Mouse (Mus musculus): ENCODE measurements around the gene Scn2a.
"Not testable (repeated sequence)": the region's sequence is repeated elsewhere in the genome, so short reads cannot be mapped to it uniquely, and the experiment has no call there.

Scn2a gene

DNA sequence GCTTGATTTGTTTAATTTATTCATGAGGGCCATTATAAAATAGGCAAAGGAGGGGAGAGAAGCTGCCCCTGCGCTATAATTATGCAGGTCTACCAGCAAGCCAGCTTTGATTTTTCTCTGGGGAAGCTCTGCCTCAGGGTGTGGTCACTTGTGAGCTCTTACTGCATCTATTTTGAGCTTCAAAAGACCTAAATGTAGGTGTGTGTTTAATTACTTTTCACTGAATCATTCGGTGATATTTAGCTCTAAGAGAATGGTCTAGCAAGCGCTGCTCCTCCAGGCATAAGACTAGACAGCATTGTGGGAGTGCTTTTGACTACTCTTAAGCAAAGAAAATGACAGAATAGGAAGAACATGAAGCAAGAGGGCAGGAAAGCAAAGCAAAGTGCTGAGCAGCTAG lies 80.6 kb downstream of the Scn2a start:
- DNase-seq = no peak

DNA sequence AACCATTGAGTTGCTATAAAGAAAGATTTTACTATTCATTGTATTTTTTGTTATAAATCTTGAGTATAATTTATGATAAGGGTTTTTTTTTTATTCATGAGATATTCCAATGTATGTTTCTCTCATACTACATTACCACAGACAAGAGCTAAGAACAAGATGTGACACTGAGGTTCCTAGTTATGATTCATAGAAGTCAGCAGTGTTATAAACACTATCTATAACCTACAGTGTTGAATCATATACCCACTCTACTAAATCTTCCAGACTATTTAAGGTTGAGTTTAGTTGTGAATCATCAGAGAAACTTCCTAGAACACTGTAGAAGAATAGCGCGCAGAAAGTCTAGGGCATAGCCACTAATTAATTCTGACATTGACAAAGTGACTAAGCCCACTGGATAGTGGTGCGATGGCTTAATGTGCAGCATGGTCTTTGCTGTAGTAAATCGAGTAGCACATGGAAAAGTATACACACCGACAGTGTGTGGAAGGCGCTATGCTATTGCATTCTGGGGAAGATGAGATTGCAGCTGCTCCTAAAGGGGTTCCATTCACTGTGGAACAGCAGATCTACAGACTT lies 101.7 kb downstream of the Scn2a start:
- no peak for DNase-seq

DNA sequence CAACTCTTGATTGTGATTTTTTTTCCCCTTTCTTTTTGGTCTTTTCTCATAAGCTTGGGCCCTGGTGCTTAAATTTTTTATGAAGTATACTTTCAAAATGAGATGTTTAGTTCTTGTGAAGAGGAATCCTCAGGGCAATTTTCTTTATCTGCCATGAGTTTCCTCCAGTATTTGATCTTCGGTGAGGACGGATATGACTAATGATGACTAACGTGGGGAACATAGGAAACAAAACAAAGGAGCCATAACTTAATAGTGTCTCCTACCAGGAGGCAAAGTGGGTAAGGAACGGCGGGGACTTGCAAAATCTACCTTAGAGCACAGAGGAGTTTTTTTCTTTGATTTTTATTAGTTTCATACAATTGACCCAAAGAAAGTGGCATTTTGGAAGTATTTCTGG lies 124.8 kb downstream of the Scn2a start:
- DNase-seq = no peak

DNA sequence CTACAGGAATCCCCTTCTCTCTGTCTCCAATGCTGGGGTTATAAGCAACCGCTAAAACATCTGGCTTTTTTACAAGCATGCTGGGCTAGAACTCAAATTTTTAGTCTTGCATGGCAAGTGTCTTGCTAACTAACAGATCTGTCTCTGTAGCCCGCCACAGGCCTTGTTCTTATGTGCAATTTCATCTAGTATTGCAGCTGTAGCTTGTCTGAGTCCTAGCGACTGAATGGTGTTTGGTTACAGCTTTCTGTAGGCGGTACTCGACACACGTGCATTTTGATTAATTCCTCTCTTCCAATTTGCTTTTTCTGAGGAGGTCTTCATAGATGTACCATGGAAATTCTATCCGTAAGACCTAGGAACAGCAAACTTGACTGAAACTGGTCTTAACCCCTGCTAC lies 161.9 kb downstream of the Scn2a start:
- DNase-seq = no peak

DNA sequence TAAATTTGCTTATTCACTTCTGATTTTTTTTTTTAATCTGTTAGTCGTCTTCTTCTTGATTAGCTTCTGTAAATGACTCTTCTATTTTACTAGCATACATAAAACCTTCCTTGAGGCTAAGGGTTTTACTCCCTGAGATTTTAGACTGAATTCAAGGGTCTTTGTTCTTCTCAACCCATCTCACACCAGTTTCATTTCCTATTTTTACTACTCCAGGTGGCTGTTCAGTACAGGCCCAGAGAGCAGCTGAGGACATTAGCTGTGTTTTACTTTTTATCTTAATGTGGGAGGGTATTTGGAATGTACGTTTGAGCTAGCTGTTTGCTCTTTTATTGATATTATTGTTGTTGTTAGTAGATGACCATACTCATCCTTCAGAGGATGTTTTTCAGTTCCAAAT lies 162.8 kb downstream of the Scn2a start:
- DNase-seq = no peak

DNA sequence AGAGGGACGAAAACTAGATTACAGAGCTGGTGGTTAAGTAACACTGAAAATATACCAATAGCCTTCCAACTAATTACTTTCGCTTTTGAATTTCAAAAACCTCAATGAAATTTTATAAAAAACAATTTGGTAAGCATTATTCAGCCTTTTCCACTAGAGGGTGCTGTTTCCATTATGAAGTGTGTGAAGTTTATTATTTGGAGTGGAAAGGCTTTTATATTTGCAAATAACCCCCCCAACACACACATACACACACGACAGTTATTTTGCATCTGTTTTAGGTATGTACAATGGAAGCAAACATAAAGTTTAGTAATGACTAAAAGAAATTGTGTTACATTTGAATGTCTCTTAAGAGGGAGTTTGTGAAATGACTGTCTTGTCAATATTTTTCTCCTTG lies 171.9 kb downstream of the Scn2a start:
- no peak for DNase-seq

DNA sequence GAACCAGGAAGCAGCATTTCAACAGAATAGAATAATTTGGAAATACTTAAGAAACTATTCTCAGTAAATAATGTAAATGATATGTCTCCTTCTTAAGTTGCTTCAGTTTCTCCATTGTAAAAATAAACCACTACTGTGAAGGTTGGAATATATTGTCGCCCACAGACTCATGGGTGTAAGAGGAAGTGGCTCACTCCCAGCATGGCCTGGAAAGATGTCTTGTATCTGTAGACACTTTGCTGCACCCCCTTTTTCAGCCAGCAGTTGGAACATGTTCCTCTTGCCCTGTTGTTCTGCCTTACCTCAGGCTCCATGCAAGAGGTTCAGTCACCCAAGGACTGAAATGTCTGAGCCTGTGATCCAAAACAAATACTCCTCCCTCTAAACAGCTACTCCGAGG lies 173.0 kb downstream of the Scn2a start:
- no peak for DNase-seq

DNA sequence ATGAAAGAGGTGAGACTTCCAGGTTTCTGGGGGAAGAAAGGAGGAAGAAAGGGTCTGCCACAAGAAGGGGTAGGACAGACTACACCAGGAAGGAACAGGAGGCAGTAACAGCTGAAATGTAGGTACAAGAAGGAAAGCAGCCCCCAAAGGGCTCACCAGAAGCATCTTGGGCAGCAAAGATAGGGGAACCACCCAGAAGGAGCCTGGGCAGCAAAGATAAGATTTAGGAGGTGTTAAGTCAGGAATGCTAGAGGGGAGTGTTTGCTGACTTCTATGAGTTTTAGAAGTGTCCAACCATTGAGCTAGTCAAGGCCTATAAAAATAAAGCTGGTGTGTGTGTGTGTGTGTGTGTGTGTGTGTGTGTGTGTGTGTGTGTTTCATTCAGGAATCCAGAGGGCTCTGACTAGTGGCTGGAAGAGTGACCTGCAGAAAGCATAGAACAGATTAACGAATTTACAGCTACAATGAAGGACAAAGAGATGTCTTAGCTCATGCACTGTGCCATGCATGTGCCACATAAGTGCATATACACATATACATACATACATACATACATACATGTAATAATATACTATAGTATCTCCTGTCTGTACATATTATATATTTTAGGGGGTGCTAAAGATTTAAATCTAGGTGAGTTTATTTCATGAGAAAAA lies 180.6 kb downstream of the Scn2a start:
- no peak for DNase-seq

DNA sequence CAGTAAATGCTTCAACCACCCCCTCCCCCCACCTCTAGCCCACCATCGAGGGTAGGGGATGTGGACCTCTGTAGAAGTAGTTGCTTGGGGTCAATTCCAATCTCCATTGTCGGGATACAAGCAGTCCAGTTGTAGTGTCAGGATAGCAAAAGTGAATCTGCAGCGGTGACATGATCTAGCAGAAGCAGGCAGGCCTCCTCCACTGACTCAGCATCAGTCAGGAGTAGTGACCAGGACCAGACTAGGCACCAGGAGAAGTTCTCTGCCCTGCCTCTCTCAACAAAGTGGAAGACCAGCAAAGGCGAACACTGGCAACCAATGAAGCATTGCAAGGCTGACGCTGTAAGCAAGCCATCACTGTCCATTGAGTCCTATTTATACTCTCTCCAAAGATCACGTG lies 186.0 kb downstream of the Scn2a start:
- DNase-seq = no peak

DNA sequence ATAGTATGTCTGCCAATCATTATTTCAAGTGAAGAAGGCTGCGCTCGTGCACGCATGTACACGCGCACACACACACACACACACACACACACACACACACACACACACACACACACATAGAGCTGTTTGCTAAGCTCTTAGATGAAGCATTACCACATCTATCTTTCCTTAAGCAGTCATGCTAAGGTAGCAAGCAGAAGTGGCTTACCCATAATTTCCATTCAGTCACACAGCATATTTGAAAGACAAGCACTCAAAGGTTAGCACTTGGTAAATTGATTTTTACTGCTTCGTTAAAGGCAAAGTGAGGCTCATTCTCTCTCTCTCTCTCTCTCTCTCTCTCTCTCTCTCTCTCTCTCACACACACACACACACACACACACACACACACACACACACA lies 190.6 kb downstream of the Scn2a start:
- not testable (repeated sequence) for DNase-seq
